Mouse (Mus musculus) neural tube, embryonic 14.5 days (tissue): ENCODE data around the gene Zmiz1. TPM values are rescaled to one million over a fixed set of nuclear protein-coding genes. Genes with fewer than 3 reads are reported as not detected.

Experiments used
- ATAC-seq: fragments of 200-750 bp; cut with Nextera tagmentation; 2 replicates; pipeline ENCODE4 v1.8.0; 2017; ENCODE audit warnings: low read depth, mild to moderate bottlenecking, moderate TSS enrichment, moderate library complexity
- H3K27ac ChIP-seq: fragments of 300-500 bp; sonication (generic); 2 replicates; pipeline ENCODE4 v1.5.1; 2014; ENCODE audit warnings: low read depth, mild to moderate bottlenecking, control low read depth, low read length, moderate library complexity, mixed read lengths
- H3K27me3 ChIP-seq: fragments of 300-500 bp; sonication (generic); 2 replicates; pipeline ENCODE4 v1.6.1; 2014; ENCODE audit warnings: low read length; ENCODE audit not compliant: control insufficient read depth, insufficient read depth
- H3K36me3 ChIP-seq: fragments of 300-500 bp; sonication (generic); 2 replicates; pipeline ENCODE4 v1.6.1; 2014; ENCODE audit warnings: low read length, mixed read lengths; ENCODE audit not compliant: control insufficient read depth, insufficient read depth
- H3K4me1 ChIP-seq: fragments of 300-500 bp; sonication (generic); 2 replicates; pipeline ENCODE4 v1.6.1; 2014; ENCODE audit warnings: low read length; ENCODE audit not compliant: control insufficient read depth, insufficient read depth
- H3K4me2 ChIP-seq: fragments of 300-500 bp; sonication (generic); 2 replicates; pipeline ENCODE4 v1.6.1; 2014; ENCODE audit warnings: mild to moderate bottlenecking, low read depth, low read length, control low read depth
- H3K4me3 ChIP-seq: fragments of 300-500 bp; sonication (generic); 2 replicates; pipeline ENCODE4 v1.5.1; 2014; ENCODE audit warnings: low read depth, low read length, control low read depth, mixed read lengths
- H3K9ac ChIP-seq: fragments of 300-500 bp; sonication (generic); replicated peaks from 2 replicates; pipeline ENCODE4 v1.6.1; 2014; ENCODE audit warnings: low read depth, mild to moderate bottlenecking, control low read depth, low read length, mixed read lengths
- H3K9me3 ChIP-seq: fragments of 300-500 bp; sonication (generic); 2 replicates; pipeline ENCODE4 v1.6.1; 2016; ENCODE audit warnings: low read length; ENCODE audit not compliant: control insufficient read depth
- WGBS: fragments of 180-500 bp; shearing (Covaris S2); extraction: QIAGEN DNeasy Blood & Tissue Kit; methylation state at CpG from one replicate; pipeline ENCODE4 v1.1.7; 2014; 5-methylcytosine and 5-hydroxymethylcytosine counted together
- polyA plus RNA-seq: library from polyadenylated mRNA; unstranded; fragments of >200 nt; fragmentation: Nextera tagmentation; extraction: Ambion mirVana; gene quantifications from 2 replicates; pipeline ENCODE4 v1.2.1, GENCODE M21; 2014

Zmiz1 gene
- polyA plus RNA-seq, 1 experiment from 2014 or later = 75.0 TPM

GRCm38 (mm10) chr14:25639120-25639758 lies 180.3 kb downstream of the Zmiz1 start:
- H3K27me3 ChIP-seq = no peaks in the 10 kb centered on the region
- H3K9me3 ChIP-seq = no peaks in the 10 kb centered on the region
- 59% methylated on average over 11 of the region's 11 CpGs for WGBS
- H3K4me2 ChIP-seq = no peak overlapping the region
- ATAC-seq = no peak
- peaks cover 13% of the 10 kb centered on the region for H3K4me1 ChIP-seq
- no peak overlapping the region for H3K4me3 ChIP-seq
- H3K36me3 ChIP-seq = peaks cover 33% of the 10 kb centered on the region
- no peak overlapping the region for H3K9ac ChIP-seq
- H3K27ac ChIP-seq = no peak overlapping the region; the same call in 1 of the 2 replicates

GRCm38 (mm10) chr14:25639979-25640378 lies 181.0 kb downstream of the Zmiz1 start:
- ATAC-seq = no peak
- Histone ChIP-seq H3K27ac (no peak overlapping the region; the same call in 1 of the 2 replicates), H3K27me3 (no peaks in the 10 kb centered on the region), H3K9me3 (no peaks in the 10 kb centered on the region), H3K4me2 (no peak overlapping the region), H3K4me3 (no peak overlapping the region), H3K4me1 (peaks cover 6% of the 10 kb centered on the region), H3K36me3 (peaks cover 41% of the 10 kb centered on the region), H3K9ac (no peak overlapping the region)
- whole genome bisulfite sequencing = 95% methylated on average over 3 of the region's 3 CpGs

GRCm38 (mm10) chr14:25640421-25641056 lies 181.6 kb downstream of the Zmiz1 start:
- Histone ChIP-seq H3K27me3 (no peaks in the 10 kb centered on the region), H3K4me3 (no peak overlapping the region), H3K9me3 (no peaks in the 10 kb centered on the region), H3K4me2 (no peak overlapping the region), H3K27ac (no peak overlapping the region; the same call in 1 of the 2 replicates), H3K4me1 (peaks cover under 1% of the 10 kb centered on the region), H3K36me3 (peaks cover 46% of the 10 kb centered on the region), H3K9ac (no peak overlapping the region)
- no peak for ATAC-seq
- WGBS = 74% methylated on average over 6 of the region's 6 CpGs

- Histone ChIP-seq H3K27me3 (no peaks in the 10 kb centered on the region), H3K4me2 (no peak overlapping the region), H3K4me3 (no peak overlapping the region), H3K9ac (no peak overlapping the region), H3K36me3 (peaks cover 52% of the 10 kb centered on the region), H3K27ac (no peak overlapping the region), H3K9me3 (no peaks in the 10 kb centered on the region), H3K4me1 (no peaks in the 10 kb centered on the region; the same call in 1 of the 2 replicates)
- ATAC-seq = no peak
- 83% methylated on average over 6 of the region's 6 CpGs for WGBS
Observed at GRCm38 (mm10) chr14:25641067-25641466, 182.1 kb downstream of the Zmiz1 start.

GRCm38 (mm10) chr14:25645717-25646116 lies 186.7 kb downstream of the Zmiz1 start:
- H3K9me3 ChIP-seq = no peaks in the 10 kb centered on the region
- H3K27me3 ChIP-seq = no peaks in the 10 kb centered on the region
- no peak overlapping the region for H3K9ac ChIP-seq
- H3K4me2 ChIP-seq = no peak overlapping the region
- peaks cover 69% of the 10 kb centered on the region for H3K36me3 ChIP-seq
- WGBS = 78% methylated on average over 9 of the region's 9 CpGs
- H3K4me3 ChIP-seq = no peak overlapping the region
- H3K4me1 ChIP-seq = no peaks in the 10 kb centered on the region
- no peak overlapping the region for H3K27ac ChIP-seq
- ATAC-seq = no peak

GRCm38 (mm10) chr14:25646161-25646621 lies 187.2 kb downstream of the Zmiz1 start:
- ATAC-seq = peak; percentile 44; the same call in 1 of the 2 replicates
- Histone ChIP-seq H3K4me3 (no peak overlapping the region), H3K27ac (no peak overlapping the region), H3K4me2 (no peak overlapping the region), H3K9ac (no peak overlapping the region), H3K9me3 (no peaks in the 10 kb centered on the region), H3K4me1 (no peaks in the 10 kb centered on the region), H3K36me3 (peaks cover 73% of the 10 kb centered on the region), H3K27me3 (no peaks in the 10 kb centered on the region)
- WGBS = 74% methylated on average over 2 of the region's 2 CpGs

- ATAC-seq = no peak
- H3K9me3 ChIP-seq = no peaks in the 10 kb centered on the region
- H3K4me3 ChIP-seq = no peak overlapping the region
- no peaks in the 10 kb centered on the region for H3K27me3 ChIP-seq
- no peak overlapping the region for H3K9ac ChIP-seq
- 95% methylated on average over 4 of the region's 4 CpGs for WGBS
- no peak overlapping the region for H3K4me2 ChIP-seq
- peaks cover 90% of the 10 kb centered on the region for H3K36me3 ChIP-seq
- no peak overlapping the region for H3K27ac ChIP-seq
- H3K4me1 ChIP-seq = no peaks in the 10 kb centered on the region
Observed at GRCm38 (mm10) chr14:25651131-25651530, 192.1 kb downstream of the Zmiz1 start.

GRCm38 (mm10) chr14:25651905-25652304 lies 192.9 kb downstream of the Zmiz1 start:
- Histone ChIP-seq H3K36me3 (peaks cover 94% of the 10 kb centered on the region), H3K27me3 (no peaks in the 10 kb centered on the region), H3K27ac (no peak overlapping the region), H3K4me3 (no peak overlapping the region), H3K9me3 (no peaks in the 10 kb centered on the region), H3K9ac (no peak overlapping the region), H3K4me2 (no peak overlapping the region), H3K4me1 (no peaks in the 10 kb centered on the region)
- ATAC-seq = no peak
- 93% methylated on average over 9 of the region's 9 CpGs for WGBS

- no peak for ATAC-seq
- 97% methylated on average over 14 of the region's 14 CpGs for WGBS
Observed at GRCm38 (mm10) chr14:25654401-25655197, 195.6 kb downstream of the Zmiz1 start.

More at GRCm38 (mm10) chr14:25654401-25655197, 195.6 kb downstream of the Zmiz1 start:
- no peaks in the 10 kb centered on the region for H3K4me1 ChIP-seq
- H3K36me3 ChIP-seq = peaks cover 97% of the 10 kb centered on the region
- no peaks in the 10 kb centered on the region for H3K9me3 ChIP-seq
- no peaks in the 10 kb centered on the region for H3K27me3 ChIP-seq
- H3K9ac ChIP-seq = no peak overlapping the region
- no peak overlapping the region for H3K4me3 ChIP-seq
- H3K4me2 ChIP-seq = no peak overlapping the region
- H3K27ac ChIP-seq = no peak overlapping the region
